Mouse (Mus musculus) heart, postnatal 14 days (tissue): Measurements from ENCODE around the gene Gm21882. TPM values are rescaled to one million over a fixed set of nuclear protein-coding genes. Genes with fewer than 3 reads are reported as not detected.
"Not testable (repeated sequence)": the region's sequence is repeated elsewhere in the genome, so short reads cannot be mapped to it uniquely, and the experiment has no call there.

Experiments used
- DNase-seq, 2 experiments: peaks; one replicate each; pipeline ENCODE4 v3.0.0; 2021 to 2022
- intact Hi-C: fragments of 180-260 bp; cut with DNase I; formaldehyde crosslinking; loops from one replicate; pipeline ENCODE4 v1.15.1; 2025
- long read RNA-seq, 2 experiments: library from polyadenylated mRNA; stranded (forward); transcript quantifications; one replicate each; pipeline ENCODE4 v2.0.0; 2021
- total RNA-seq, 2 experiments: library from RNA; stranded (reverse); gene quantifications; 2 replicates each; pipeline ENCODE4 v1.2.3; 2021

Gm21882 gene
- total RNA-seq = not detected
- long read RNA-seq, experiment 1 = 0 reads
- long read RNA-seq, experiment 2 = 0 reads

GRCm38 (mm10) chrY:40381423-40381822, at the start of gene Gm21882:
Gene Gm21882 (minus strand): TSS chrY:40381523.
- intact Hi-C loops, DNase-seq: not testable (repeated sequence)

Other genes with a start within 250 kb of the Gm21882 start
- gene Gm21865, start 64.6 kb downstream of the Gm21882 start, total RNA-seq = not detected